Comparison of ENCODE assay signal across 20 mouse cellular contexts in the genomic region with DNA sequence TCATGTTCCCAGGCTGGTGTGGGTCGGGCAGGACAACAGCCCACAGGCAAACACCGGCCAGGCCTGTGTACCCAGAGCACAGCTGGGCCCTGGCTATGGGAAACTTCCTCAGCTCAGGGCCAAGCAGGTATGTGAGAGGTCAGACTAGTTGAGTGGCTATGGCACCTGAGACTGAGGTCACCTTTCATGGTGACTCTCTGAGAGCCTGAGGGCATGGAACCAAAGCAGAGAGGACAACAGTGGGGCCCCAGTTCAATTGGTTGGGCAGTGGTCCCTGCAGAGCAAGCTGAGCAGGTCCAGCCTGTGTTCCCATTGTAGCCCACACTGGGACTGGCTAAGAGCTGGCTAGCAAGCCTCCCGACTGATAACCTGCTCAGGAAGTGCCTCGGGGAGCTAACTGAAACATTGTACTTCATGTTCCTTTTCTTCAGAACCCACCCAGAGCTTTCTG.
DNase-seq lines count a peak whose midpoint lies in the region; ATAC-seq lines count a peak whose summit lies in the region.
"Had no signal": no experiment of that assay in that cellular context is flagged by ENCODE, and none has a peak within 500 bp of the region (broad histone marks: within the 10 kb centered on the region; RNA-seq: fewer than 3 reads in every experiment).

No protein-coding gene starts in this region.

- H3K27me3 ChIP-seq in heart, embryonic 10.5 days (ENCODE audit: insufficient read depth, poor library complexity, severe bottlenecking), result no peaks in the 10 kb centered on the region
- H3K27me3 ChIP-seq in heart, embryonic 12.5 days (replicated peaks), result no peaks in the 10 kb centered on the region
- H3K27me3 ChIP-seq: CH12.LX; heart, embryonic 15.5 days had no signal

- 64% methylated on average over 4 of the region's 4 CpGs for WGBS in heart, embryonic 10.5 days
- WGBS in heart, embryonic 12.5 days, result 64% methylated on average over 4 of the region's 4 CpGs

- no peak overlapping the region for H3K4me3 ChIP-seq in heart, embryonic 10.5 days
- H3K4me3 ChIP-seq in heart, embryonic 12.5 days, result no peak overlapping the region
- H3K4me3 ChIP-seq: gastrocnemius, adult 2 months; heart, embryonic 15.5 days; left cerebral cortex, adult 2 months had no signal

- no peak for ATAC-seq in heart, embryonic 12.5 days (ENCODE audit: insufficient number of reproducible peaks, low FRiP score)
- no peak for ATAC-seq in frontal cortex, adult (ENCODE audit: low TSS enrichment)
- ATAC-seq: forebrain, embryonic 14.5 days had no signal

- H3K4me2 ChIP-seq in heart, embryonic 12.5 days, result no peak overlapping the region
- H3K4me2 ChIP-seq: heart, embryonic 15.5 days; midbrain, embryonic 11.5 days had no signal

- no peaks in the 10 kb centered on the region for H3K36me3 ChIP-seq in heart, embryonic 10.5 days
- H3K36me3 ChIP-seq in heart, embryonic 12.5 days, result no peaks in the 10 kb centered on the region
- H3K36me3 ChIP-seq: heart, embryonic 15.5 days had no signal

- H3K9me3 ChIP-seq in heart, embryonic 10.5 days, result no peaks in the 10 kb centered on the region
- H3K9me3 ChIP-seq in heart, embryonic 12.5 days (replicated peaks), result no peaks in the 10 kb centered on the region
- H3K9me3 ChIP-seq: heart, embryonic 15.5 days had no signal

- H3K27ac ChIP-seq in heart, embryonic 10.5 days, result peak overlapping the region; percentile 56
- H3K27ac ChIP-seq in heart, embryonic 12.5 days (ENCODE audit: poor library complexity, severe bottlenecking), result no peak overlapping the region
- H3K27ac ChIP-seq: gastrocnemius, adult 2 months; heart, embryonic 15.5 days; left cerebral cortex, adult 2 months; liver, embryonic 14.5 days had no signal

- no peak for DNase-seq in heart, embryonic 10.5 days (ENCODE audit: low spot score)
- DNase-seq in urinary bladder, postnatal 14 days (ENCODE audit: low spot score), result peak; percentile 58
- DNase-seq in urinary bladder, adult 2 months (ENCODE audit: low spot score), result no peak
- peak; percentile 48 to 83 for DNase-seq in kidney, postnatal 25 days
- DNase-seq in retina, postnatal 1 day, result no peak
- DNase-seq in right cerebral cortex, postnatal 25 days, result no peak
- DNase-seq: adrenal gland, adult 2 months; cerebellum, postnatal 10 days; embryo, embryonic 11 days; gastrocnemius, adult 2 months; heart, adult 11 months; thymus, postnatal 14 days had no signal

- no peak overlapping the region for H3K9ac ChIP-seq in heart, embryonic 12.5 days
- H3K9ac ChIP-seq: heart, embryonic 15.5 days; liver, embryonic 14.5 days had no signal

- peaks cover 59% of the 10 kb centered on the region for H3K4me1 ChIP-seq in heart, embryonic 10.5 days
- peaks cover 49% of the 10 kb centered on the region for H3K4me1 ChIP-seq in heart, embryonic 12.5 days (replicated peaks)

Comparison
In these comparisons a context has a peak if more than half of its experiments do, and no peak if none do; other contexts are left out.
1. DNase-seq: peak in urinary bladder, postnatal 14 days (single experiment) and kidney, postnatal 25 days (2 of 2); none in heart, embryonic 10.5 days (single experiment), urinary bladder, adult 2 months (single experiment), retina, postnatal 1 day (single experiment) and right cerebral cortex, postnatal 25 days (single experiment).